Mouse (Mus musculus) forebrain, embryonic 16.5 days (tissue): ENCODE measurements around the gene Klkb1. TPM values are rescaled to one million over a fixed set of nuclear protein-coding genes. Genes with fewer than 3 reads are reported as not detected.
"Not testable (repeated sequence)": the region's sequence is repeated elsewhere in the genome, so short reads cannot be mapped to it uniquely, and the experiment has no call there.

Experiments used
- ATAC-seq: fragments of 200-750 bp; cut with Nextera tagmentation; 2 replicates; pipeline ENCODE4 v1.8.0; 2017; ENCODE audit warnings: mild to moderate bottlenecking, moderate library complexity
- H3K27ac ChIP-seq: fragments of 300-500 bp; sonication (generic); 2 replicates; pipeline ENCODE4 v1.5.1; 2014; ENCODE audit warnings: low read length, control low read depth
- H3K27me3 ChIP-seq: fragments of 300-500 bp; sonication (generic); replicated peaks from 2 replicates; pipeline ENCODE4 v1.6.1; 2014; ENCODE audit warnings: low read length; ENCODE audit not compliant: control insufficient read depth, insufficient read depth
- H3K36me3 ChIP-seq: fragments of 300-500 bp; sonication (generic); 2 replicates; pipeline ENCODE4 v1.6.1; 2014; ENCODE audit not compliant: control insufficient read depth, insufficient read depth
- H3K4me1 ChIP-seq: fragments of 300-500 bp; sonication (generic); replicated peaks from 2 replicates; pipeline ENCODE4 v1.6.1; 2014; ENCODE audit warnings: low read length; ENCODE audit not compliant: control insufficient read depth, insufficient read depth
- H3K4me2 ChIP-seq: fragments of 300-500 bp; sonication (generic); 2 replicates; pipeline ENCODE4 v1.6.1; 2014; ENCODE audit warnings: mild to moderate bottlenecking, low read length, control low read depth
- H3K4me3 ChIP-seq: fragments of 300-500 bp; sonication (generic); replicated peaks from 2 replicates; pipeline ENCODE4 v1.5.1; 2014; ENCODE audit warnings: mild to moderate bottlenecking, low read length, control low read depth
- H3K9ac ChIP-seq: fragments of 300-500 bp; sonication (generic); replicated peaks from 2 replicates; pipeline ENCODE4 v1.6.1; 2014; ENCODE audit warnings: low read depth, low read length, control low read depth
- H3K9me3 ChIP-seq: fragments of 300-500 bp; sonication (generic); 2 replicates; pipeline ENCODE4 v1.6.1; 2016; ENCODE audit warnings: low read length; ENCODE audit not compliant: control insufficient read depth
- WGBS: fragments of 180-500 bp; shearing (Covaris S2); extraction: QIAGEN DNeasy Blood & Tissue Kit; methylation state at CpG from one replicate; pipeline ENCODE4 v1.1.7; 2014; 5-methylcytosine and 5-hydroxymethylcytosine counted together
- polyA plus RNA-seq: library from polyadenylated mRNA; unstranded; fragments of >200 nt; fragmentation: Nextera tagmentation; extraction: Ambion mirVana; gene quantifications from 2 replicates; pipeline ENCODE4 v1.2.1, GENCODE M21; 2015

Klkb1 gene
- polyA plus RNA-seq = 0.06 TPM in 1 of 2 replicates, not detected in the other

DNA sequence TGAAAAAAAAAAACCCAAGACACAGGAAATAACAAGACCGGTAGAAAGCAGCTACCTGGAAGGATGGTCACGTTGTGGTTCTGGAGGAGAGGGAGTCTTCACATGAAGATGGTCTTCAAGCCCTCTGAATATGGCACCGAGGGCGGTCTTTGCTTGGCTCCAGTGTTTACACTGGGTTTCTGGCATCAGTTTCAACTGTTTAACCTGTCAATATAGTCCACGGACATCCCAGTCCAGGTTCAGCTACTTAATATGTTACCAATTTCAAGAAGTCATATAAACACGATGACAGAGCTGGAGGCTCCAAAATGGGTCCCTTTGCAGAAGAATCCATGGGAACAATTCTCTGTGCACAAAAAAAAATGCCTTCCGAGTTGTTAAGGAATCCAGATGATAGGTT is at the start of gene Klkb1:
Gene Klkb1 (minus strand): TSS at position 173 of the 400 bp plus-strand sequence.
- no peaks in the 10 kb centered on the region for H3K36me3 ChIP-seq
- 89% methylated on average over 7 of the region's 7 CpGs for WGBS
- ATAC-seq = no peak
- H3K27ac ChIP-seq = no peak within 1 kb of the TSS
- H3K4me3 ChIP-seq = no peak within 1 kb of the TSS
- H3K9ac ChIP-seq = no peak within 1 kb of the TSS
- no peaks in the 10 kb centered on the region for H3K4me1 ChIP-seq
- H3K9me3 ChIP-seq = no peaks in the 10 kb centered on the region
- no peaks in the 10 kb centered on the region for H3K27me3 ChIP-seq
- H3K4me2 ChIP-seq = no peak within 1 kb of the TSS

GRCm38 (mm10) chr8:45344298-45344697 is 49.6 kb upstream of the Klkb1 start:
- 89% methylated on average over 8 of the region's 8 CpGs for WGBS
- Histone ChIP-seq H3K4me1 (no peaks in the 10 kb centered on the region), H3K36me3 (no peaks in the 10 kb centered on the region; the same call in 1 of the 2 replicates), H3K4me3 (no peak overlapping the region), H3K9ac (no peak overlapping the region), H3K4me2 (no peak overlapping the region), H3K27ac (no peak overlapping the region), H3K27me3 (no peaks in the 10 kb centered on the region), H3K9me3 (no peaks in the 10 kb centered on the region)
- no peak for ATAC-seq

DNA sequence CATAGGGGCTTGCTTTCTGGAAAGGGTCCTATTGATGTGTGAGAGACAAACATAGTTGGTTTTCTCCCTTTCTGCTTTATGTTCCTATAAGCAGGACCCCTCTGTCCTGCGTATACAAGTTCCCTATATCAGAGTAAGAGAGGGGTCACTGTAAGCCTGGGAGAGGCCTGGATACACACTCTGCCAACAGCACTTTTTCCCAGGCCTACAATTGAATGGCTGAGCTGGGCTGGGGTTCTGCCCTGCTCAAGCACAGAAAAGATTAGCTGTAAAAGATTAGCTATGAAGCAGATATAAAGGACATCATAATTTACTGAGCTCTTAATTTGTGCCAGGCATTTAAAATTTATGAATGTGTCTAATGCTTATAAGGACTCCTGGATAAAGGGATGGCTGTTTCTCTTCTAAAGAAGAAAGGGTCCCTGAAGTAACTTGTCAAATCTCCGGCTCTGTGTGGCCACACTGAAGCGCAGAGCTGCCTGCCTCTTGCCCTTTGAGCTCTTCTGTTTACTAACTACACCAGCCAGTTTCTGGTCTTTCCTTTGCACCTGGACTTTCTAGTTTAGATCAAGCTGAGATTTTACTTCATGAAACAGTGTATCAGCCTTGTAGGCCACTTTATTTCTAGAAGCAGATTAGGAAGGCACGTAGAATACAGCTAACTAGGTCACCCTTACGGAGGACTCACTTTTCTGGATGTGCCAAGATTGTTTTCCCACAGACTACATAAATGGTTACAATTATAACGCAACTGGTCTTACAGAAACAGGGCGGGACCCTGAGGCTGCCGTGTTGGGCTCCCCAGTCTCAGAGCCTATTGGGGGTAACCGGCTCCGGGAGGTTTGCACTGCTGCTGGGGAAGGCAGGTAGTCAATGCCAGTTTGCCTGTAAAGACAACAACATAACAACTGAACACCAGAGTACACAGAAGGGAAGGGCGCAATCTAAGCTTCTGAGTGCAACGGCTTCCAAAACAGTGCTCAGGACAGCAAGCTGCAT is 47.3 kb upstream of the Klkb1 start:
- 90% methylated on average over 12 of the region's 12 CpGs for WGBS
- no peaks in the 10 kb centered on the region for H3K4me1 ChIP-seq

DNA sequence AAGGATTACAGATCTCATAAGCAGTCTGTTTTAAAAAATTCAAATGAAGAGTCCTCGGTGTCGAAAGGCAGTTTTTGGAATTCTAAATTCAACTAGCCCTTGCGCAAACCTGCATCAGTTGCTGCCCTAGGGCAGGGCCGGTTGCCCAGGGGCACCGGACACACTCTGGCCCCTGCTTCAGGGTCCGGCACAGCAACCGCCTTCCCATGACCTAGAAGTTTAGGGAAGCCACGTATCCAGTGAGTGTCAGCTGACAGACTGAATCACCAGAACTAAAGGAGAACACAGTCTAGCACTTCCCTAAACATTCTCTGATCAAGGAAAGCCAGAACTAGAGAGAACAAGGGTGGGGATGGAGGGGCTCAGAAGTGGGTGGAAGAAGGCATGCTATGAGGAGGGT is 38.8 kb upstream of the Klkb1 start:
- peaks cover 8% of the 10 kb centered on the region for H3K4me1 ChIP-seq
- no peak overlapping the region for H3K27ac ChIP-seq
- H3K27me3 ChIP-seq = no peaks in the 10 kb centered on the region
- no peaks in the 10 kb centered on the region for H3K36me3 ChIP-seq
- peak overlapping the region; percentile 85 for H3K4me2 ChIP-seq
- peak overlapping the region; percentile 61 for H3K9ac ChIP-seq
- H3K4me3 ChIP-seq = peak overlapping the region; percentile 70
- H3K9me3 ChIP-seq = no peaks in the 10 kb centered on the region
- ATAC-seq = peak; percentile 38; the same call in 1 of the 2 replicates
- 5% methylated on average over 8 of the region's 8 CpGs for WGBS

More for the DNA sequence above, 47.3 kb upstream of the Klkb1 start:
- no peaks in the 10 kb centered on the region for H3K9me3 ChIP-seq
- H3K27me3 ChIP-seq = no peaks in the 10 kb centered on the region
- no peak for ATAC-seq
- H3K27ac ChIP-seq = no peak overlapping the region
- no peak overlapping the region for H3K4me3 ChIP-seq
- no peak overlapping the region for H3K9ac ChIP-seq
- H3K4me2 ChIP-seq = no peak overlapping the region
- no peaks in the 10 kb centered on the region; the same call in 1 of the 2 replicates for H3K36me3 ChIP-seq

DNA sequence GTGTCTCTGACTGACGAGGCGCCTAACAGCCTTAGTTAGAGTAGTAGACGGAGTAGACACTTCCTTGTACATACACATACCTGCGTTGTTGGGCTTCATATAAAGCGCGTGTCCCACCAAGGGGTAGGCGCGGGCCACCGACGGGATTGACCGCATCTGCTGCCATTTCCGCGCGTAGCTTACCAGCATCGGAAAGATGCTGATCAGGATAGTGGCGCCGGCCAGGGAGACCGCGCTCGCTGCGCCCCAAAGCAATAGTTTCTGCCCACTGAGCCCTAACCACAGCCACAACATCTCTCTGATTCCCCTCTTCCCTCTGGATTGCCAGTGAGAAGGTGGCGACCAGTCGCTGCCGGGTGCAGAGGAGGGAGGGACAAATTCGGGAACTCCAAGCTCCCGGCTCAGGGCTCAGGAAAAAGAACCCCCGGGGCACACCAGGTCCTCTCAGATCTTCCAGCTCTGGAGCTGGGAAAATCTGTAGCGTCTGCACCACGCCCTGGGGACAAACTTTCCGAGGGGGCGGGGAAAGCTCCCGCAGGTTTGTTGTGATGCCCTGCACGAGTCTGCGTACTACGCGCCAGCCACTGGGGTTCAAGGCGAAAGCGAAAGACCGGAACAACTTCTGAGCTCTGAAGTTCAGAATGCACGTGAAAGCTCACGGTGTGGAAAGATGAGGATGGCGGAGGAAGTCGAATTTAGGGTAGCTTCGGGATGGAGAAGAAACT is 38.2 kb upstream of the Klkb1 start, which contains the start of gene Cyp4v3:
Gene Cyp4v3 (minus strand): TSS at position 532 of the 725 bp plus-strand sequence.
- peak; percentile 86 for ATAC-seq

DNA sequence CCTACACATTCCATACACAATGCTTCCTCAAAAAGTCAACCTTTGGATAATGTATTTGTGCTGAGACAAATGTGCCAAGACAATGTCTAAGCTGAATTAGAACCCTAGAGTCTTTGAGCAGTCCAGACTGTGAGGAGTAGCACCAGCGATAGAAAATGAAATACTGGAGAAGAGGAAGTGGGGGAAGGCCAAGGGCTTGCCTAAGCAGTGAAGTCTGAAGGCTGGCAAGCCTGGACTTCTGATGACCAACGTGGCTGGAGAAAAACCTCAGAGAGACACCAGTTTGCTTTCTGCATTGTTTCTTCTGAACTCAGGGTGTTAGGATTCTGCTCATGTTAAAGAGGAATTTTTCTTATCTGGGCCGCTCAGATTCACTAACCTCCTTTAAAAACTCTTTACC is 36.2 kb upstream of the Klkb1 start:
- no peaks in the 10 kb centered on the region for H3K9me3 ChIP-seq
- no peak overlapping the region for H3K4me3 ChIP-seq
- H3K27me3 ChIP-seq = no peaks in the 10 kb centered on the region
- no peak overlapping the region for H3K9ac ChIP-seq
- H3K27ac ChIP-seq = no peak overlapping the region
- no peaks in the 10 kb centered on the region for H3K36me3 ChIP-seq
- H3K4me1 ChIP-seq = peaks cover 8% of the 10 kb centered on the region
- ATAC-seq = no peak
- H3K4me2 ChIP-seq = no peak overlapping the region
- WGBS = 81% methylated on average over 3 of the region's 3 CpGs

More for the DNA sequence above, 38.2 kb upstream of the Klkb1 start, which contains the start of gene Cyp4v3:
- H3K27me3 ChIP-seq = no peaks in the 10 kb centered on the region
- peak within 1 kb of the TSS; percentile 85 for H3K4me2 ChIP-seq
- peak within 1 kb of the TSS; percentile 61 for H3K9ac ChIP-seq
- WGBS = under 1% methylated on average over 44 of the region's 44 CpGs
- H3K4me1 ChIP-seq = peaks cover 8% of the 10 kb centered on the region
- peak within 1 kb of the TSS; percentile 70 for H3K4me3 ChIP-seq
- H3K36me3 ChIP-seq = no peaks in the 10 kb centered on the region
- H3K9me3 ChIP-seq = no peaks in the 10 kb centered on the region
- H3K27ac ChIP-seq = no peak within 1 kb of the TSS

- 93% methylated on average over 6 of the region's 6 CpGs for WGBS
- Histone ChIP-seq H3K4me1 (peaks cover 8% of the 10 kb centered on the region), H3K4me3 (no peak overlapping the region)
Measured at GRCm38 (mm10) chr8:45329206-45329980, 34.7 kb upstream of the Klkb1 start.

DNA sequence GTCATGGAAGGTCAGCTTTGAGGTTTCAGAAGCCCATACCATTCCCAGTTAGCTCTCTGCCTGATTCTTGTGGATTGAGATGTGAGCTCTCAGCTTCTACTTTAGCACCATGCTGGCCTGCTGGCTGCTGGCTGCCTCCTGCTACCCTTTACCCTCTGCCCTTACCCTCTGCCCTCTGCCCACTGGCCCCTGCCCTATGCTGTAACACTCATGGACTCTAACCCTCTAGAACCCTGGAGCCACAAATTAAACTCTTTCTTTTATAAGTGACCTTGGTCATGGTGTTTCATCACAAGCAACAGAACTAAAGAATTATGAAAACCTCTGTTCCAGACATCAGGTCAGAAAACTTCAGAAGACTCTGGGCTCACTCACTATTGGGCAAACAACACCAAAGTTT is 32.4 kb upstream of the Klkb1 start:
- not testable (repeated sequence) for ATAC-seq, H3K27ac ChIP-seq, H3K27me3 ChIP-seq, H3K4me2 ChIP-seq, H3K4me1 ChIP-seq, H3K4me3 ChIP-seq, H3K9me3 ChIP-seq, H3K36me3 ChIP-seq, H3K9ac ChIP-seq

More at GRCm38 (mm10) chr8:45329206-45329980, 34.7 kb upstream of the Klkb1 start:
- no peaks in the 10 kb centered on the region for H3K9me3 ChIP-seq
- no peak overlapping the region for H3K4me2 ChIP-seq
- no peak for ATAC-seq
- no peak overlapping the region for H3K27ac ChIP-seq
- no peak overlapping the region for H3K9ac ChIP-seq
- H3K36me3 ChIP-seq = no peaks in the 10 kb centered on the region
- no peaks in the 10 kb centered on the region for H3K27me3 ChIP-seq
